Mouse (Mus musculus): ENCODE results near the gene Gm45713.
"Not testable (repeated sequence)": the region's sequence is repeated elsewhere in the genome, so short reads cannot be mapped to it uniquely, and the experiment has no call there.

Gene Gm45713

GRCm38 (mm10) chr7:45162996-45163615, 27.1 kb upstream of the Gm45713 start:
- no peak for DNase-seq (ENCODE audit: low read depth, low spot score)

GRCm38 (mm10) chr7:45162551-45162950, 26.5 kb upstream of the Gm45713 start:
- DNase-seq (ENCODE audit: low read depth, low spot score) = no peak

- peak; percentile 97 for DNase-seq (ENCODE audit: low read depth, low spot score)
These were observed 25.8 kb upstream of the Gm45713 start for GRCm38 (mm10) chr7:45161612-45162473.

- DNase-seq (ENCODE audit: low read depth, low spot score) = no peak
These were observed 24.8 kb upstream of the Gm45713 start for GRCm38 (mm10) chr7:45160866-45161265.

- DNase-seq (ENCODE audit: low read depth, low spot score) = no peak
These were observed 24.3 kb upstream of the Gm45713 start for GRCm38 (mm10) chr7:45160316-45160800.

- DNase-seq (ENCODE audit: low read depth, low spot score) = no peak
These were observed 23.0 kb upstream of the Gm45713 start for GRCm38 (mm10) chr7:45158991-45159390.

GRCm38 (mm10) chr7:45157459-45157858, 21.4 kb upstream of the Gm45713 start:
- DNase-seq (ENCODE audit: low read depth, low spot score) = peak; percentile 67

GRCm38 (mm10) chr7:45156206-45156605, 20.2 kb upstream of the Gm45713 start:
- no peak for DNase-seq (ENCODE audit: low read depth, low spot score)

GRCm38 (mm10) chr7:45155590-45155989, 19.6 kb upstream of the Gm45713 start:
- no peak for DNase-seq (ENCODE audit: low read depth, low spot score)

GRCm38 (mm10) chr7:45154993-45155514, 19.0 kb upstream of the Gm45713 start:
- DNase-seq (ENCODE audit: low read depth, low spot score) = no peak

GRCm38 (mm10) chr7:45154096-45154992, 18.3 kb upstream of the Gm45713 start, which contains the start of the genes Pih1d1 and Aldh16a1:
Gene Pih1d1, plus strand, starts transcription at chr7:45154303.
Gene Aldh16a1, minus strand, starts transcription at chr7:45154584.
- peak; percentile 93 for DNase-seq (ENCODE audit: low read depth, low spot score)

GRCm38 (mm10) chr7:45153586-45153985, 17.6 kb upstream of the Gm45713 start:
- DNase-seq (ENCODE audit: low read depth, low spot score) = no peak

GRCm38 (mm10) chr7:45153052-45153451, 17.0 kb upstream of the Gm45713 start:
- not testable (repeated sequence) for DNase-seq (ENCODE audit: low read depth, low spot score)

- DNase-seq (ENCODE audit: low read depth, low spot score) = no peak
These were observed 15.3 kb upstream of the Gm45713 start for GRCm38 (mm10) chr7:45151303-45151702.

- DNase-seq (ENCODE audit: low read depth, low spot score) = no peak
These were observed 14.3 kb upstream of the Gm45713 start for GRCm38 (mm10) chr7:45150321-45150720.

GRCm38 (mm10) chr7:45149545-45149944, 13.5 kb upstream of the Gm45713 start:
- DNase-seq (ENCODE audit: low read depth, low spot score) = no peak

GRCm38 (mm10) chr7:45148534-45149098, 12.6 kb upstream of the Gm45713 start:
- no peak for DNase-seq (ENCODE audit: low read depth, low spot score)

- no peak for DNase-seq (ENCODE audit: low read depth, low spot score)
These were observed 11.9 kb upstream of the Gm45713 start for GRCm38 (mm10) chr7:45147899-45148298.

GRCm38 (mm10) chr7:45147267-45147666, 11.2 kb upstream of the Gm45713 start:
- DNase-seq (ENCODE audit: low read depth, low spot score) = no peak

GRCm38 (mm10) chr7:45145460-45145859, 9.4 kb upstream of the Gm45713 start:
- no peak for DNase-seq (ENCODE audit: low read depth, low spot score)
